Mouse (Mus musculus) right cerebral cortex, postnatal 10 days (tissue): ENCODE measurements at regions not wholly inside any gene's neighbourhood (a gene's known extent, or its start where the extent isn't known, plus 50 kb on each side); places are given as distances from the start of the nearest gene placed in this dataset.

Experiments
- DNase-seq, 2 experiments: peaks; one replicate each; pipeline ENCODE4 v3.0.0; 2021; ENCODE audit warnings: low spot score in 2 of 2

DNA sequence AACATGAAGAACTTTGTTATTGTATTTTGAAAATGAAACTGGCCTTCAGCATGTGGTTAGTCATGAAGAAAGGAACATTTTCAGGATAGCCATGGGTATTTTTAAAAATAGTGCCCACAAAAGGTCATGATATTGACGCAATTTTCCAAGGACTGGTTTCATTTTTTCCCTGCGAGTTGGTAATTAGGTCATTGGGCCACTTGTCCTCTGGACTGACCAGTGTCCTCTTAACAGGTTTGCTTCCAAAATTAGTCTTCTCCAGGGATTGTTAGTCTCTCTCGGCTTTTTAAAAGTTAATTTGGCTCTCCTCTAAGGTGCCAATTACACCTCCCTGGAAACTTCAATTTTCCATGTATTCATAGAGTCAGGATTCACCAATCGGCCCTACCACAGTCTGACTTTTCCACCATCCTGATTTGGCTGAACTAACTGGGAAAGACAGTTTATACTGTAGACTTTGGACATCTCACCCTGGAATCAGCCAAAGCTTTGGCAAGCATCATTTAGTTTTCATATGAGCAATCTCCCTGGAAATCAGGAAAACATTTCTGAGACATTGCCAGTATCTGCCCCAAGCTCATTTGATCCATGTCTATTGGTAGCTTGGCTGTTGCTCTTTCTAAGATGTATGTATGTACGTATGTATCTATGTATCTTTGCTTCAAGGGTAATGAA, 562.8 kb upstream of the Sox9 start:
- no peak for DNase-seq

- DNase-seq: peak; percentile 29 to 43
Observed at GRCm38 (mm10) chr11:112234492-112235116, 547.4 kb upstream of the Sox9 start.

- no peak for DNase-seq
Observed at GRCm38 (mm10) chr11:112238960-112239884, 542.8 kb upstream of the Sox9 start.

GRCm38 (mm10) chr11:112252548-112252947, 529.5 kb upstream of the Sox9 start:
- no peak for DNase-seq

DNA sequence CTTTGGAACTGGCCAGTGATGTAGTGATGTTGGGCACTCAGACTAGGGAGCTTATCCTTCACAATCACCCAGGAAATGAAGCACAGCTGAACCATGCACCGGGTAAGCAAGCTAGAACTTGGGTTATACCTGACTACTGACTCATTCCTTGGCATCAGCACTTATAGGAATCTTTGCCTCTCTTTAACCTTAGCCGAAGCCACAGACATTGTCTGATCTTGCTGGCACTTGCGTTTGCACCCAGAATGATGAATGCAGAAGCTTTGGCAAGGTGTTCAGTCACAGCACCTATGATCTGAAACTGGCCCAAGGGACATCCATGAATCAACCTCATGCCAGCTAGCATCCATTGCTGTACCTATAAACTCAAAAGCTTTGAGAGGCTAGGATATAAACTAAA, 529.0 kb upstream of the Sox9 start:
- no peak for DNase-seq

DNA sequence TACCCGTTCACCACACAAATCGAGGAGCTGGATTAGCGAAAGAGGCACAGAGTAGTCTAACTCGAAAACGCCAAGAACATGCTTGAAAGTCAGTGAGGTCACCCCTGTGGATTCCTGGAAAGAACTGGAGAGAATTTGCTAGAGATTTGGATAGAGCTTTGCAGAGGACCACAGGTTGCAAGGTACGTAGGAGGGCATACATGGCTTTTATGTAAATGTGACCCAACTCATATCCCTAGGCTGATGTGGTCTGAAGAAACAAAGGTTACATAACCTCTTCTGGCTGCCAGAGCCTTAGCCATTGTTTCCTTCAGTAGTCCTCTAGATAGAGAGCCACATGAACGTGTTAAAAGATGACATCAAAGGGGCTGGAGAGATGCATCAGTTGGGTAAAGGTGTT, 525.7 kb upstream of the Sox9 start:
- no peak for DNase-seq

DNA sequence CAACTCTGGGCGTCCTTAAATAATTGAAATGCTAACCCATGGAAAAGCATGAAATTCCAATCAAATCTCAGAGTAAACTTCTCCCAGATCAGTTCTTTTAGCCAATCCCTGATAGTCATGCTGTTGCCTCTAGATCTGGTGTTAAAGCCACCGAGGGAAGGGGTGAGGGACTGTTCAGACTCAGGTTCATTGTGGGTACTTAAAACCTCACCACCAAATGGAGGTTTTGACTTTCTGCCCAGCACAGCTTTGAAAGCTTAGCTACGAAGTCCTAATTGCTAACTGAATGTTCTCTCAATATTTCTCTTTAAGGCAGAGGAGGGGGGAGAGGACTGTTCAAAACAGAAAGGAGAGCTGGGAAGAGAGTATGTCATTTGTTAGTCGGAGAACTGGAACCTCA, 517.9 kb upstream of the Sox9 start:
- no peak for DNase-seq

DNA sequence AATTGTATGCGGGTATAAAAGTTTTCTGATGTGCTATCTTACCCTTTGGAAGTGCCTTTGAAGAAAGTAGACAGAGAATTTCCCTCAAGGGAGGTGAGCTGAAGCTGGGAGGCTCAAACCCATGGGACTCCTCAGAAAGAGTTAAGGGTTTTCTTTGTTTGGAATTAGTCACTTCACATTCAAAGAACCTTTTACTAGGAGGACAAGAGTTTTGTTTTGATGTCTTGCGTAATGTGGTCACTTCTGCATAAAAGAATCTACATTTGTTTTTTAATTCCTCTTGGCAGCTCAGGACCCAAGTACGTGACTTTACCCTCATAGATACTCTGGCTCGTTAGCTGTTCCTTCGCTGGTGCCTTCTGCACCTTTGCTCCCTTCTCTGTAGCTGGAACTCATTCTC, 511.1 kb upstream of the Sox9 start:
- DNase-seq: no peak

- DNase-seq: no peak
Observed at GRCm38 (mm10) chr11:112278566-112278965, 503.5 kb upstream of the Sox9 start.

DNA sequence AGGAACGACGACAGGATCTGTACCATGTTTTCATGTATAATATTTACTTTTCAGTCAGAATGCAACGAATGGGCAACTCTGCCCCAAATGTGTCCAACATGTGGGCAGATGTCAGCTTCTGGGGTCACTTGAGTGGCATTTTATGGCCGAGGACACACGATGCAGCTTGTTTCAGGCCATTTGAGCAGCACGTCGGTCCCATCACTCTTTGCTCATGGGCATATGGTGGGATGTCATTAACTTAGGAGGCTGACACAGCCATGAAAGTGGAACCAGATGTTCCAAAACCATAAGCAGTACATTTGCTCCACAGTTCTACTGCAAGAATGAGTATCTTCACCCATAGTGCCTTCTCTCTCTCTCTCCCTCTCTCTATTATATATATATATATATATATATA, 499.1 kb upstream of the Sox9 start:
- DNase-seq: no peak

DNA sequence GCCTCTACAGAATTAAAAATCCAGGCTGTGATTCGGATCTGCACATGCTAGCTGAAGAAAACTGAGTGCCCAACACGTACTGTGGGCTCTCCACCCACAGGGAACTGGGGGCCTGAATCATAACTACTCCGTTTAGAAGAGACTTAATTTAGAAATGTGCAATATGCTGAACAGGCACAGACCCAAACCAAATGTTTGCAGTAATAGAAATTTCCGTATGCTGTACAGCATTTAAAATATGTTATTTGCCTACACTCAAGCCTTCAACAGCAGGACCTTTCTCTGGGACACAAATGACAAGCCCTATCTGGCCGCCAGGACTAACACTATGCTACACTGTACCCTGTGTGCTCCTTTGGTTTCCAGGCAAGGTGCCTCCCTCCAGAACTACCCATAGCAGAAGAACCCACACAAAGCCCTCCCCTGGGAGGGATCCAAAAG, 483.1 kb upstream of the Sox9 start:
- peak; percentile 49 to 72 for DNase-seq

DNA sequence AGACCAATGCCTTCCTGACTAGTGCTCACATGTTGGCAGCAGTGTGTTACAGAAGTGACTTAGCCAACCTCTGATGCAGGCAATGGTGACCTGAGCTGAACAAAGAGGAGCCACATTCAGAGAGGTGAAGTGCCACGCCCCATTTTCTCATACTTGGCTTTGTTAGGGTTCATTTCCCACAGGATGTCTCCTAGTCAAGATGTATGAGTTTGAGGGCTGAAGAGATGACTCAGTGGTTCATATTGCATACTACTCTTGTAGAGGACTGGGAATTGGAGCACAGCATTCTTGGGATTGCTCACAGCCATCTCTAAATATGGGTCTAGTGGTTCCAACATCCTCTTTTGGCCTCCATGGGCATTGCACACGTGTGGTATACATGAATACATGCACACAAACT, 478.9 kb upstream of the Sox9 start:
- no peak for DNase-seq

DNA sequence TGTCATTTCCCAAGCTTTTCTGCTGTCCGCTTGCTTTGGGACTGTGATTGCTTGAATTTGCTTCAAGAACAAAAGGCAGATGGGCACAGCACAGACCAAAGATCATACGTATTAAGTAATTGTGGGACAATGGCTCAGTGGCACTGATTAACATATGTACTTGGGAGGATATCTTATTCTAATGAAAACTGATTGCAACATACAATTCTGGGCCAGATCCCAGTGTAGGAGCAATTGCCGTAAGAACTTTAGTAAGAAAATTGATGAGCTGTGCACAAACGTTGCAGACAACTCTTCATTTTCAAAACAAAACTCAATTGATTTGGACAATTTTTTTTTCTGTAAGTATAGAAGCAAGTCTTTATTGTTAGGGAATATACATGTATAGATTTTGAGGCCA, 456.2 kb upstream of the Sox9 start:
- no peak for DNase-seq

DNA sequence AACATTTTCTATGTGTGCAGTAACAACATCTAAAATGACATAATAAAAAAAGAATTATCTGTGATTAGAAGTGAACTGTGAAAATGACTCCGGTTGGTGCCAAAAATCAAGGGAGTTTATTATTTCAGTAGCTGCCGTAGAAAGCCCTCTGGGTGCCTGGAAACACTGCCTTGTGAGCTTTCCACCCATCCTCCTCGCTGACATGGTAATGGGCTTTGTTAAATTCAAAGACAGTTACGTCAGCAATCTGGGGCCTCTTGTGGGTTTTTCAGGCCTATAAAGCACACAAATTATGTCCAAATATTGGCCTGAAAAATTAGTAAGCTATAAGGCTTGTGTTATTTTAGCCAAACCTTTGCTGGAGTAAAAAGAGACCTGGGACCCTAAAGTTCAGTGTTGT, 454.4 kb upstream of the Sox9 start:
- no peak for DNase-seq

- no peak for DNase-seq
Observed at GRCm38 (mm10) chr11:112345133-112345532, 436.9 kb upstream of the Sox9 start.

GRCm38 (mm10) chr11:112345586-112345985, 436.4 kb upstream of the Sox9 start:
- no peak for DNase-seq

DNA sequence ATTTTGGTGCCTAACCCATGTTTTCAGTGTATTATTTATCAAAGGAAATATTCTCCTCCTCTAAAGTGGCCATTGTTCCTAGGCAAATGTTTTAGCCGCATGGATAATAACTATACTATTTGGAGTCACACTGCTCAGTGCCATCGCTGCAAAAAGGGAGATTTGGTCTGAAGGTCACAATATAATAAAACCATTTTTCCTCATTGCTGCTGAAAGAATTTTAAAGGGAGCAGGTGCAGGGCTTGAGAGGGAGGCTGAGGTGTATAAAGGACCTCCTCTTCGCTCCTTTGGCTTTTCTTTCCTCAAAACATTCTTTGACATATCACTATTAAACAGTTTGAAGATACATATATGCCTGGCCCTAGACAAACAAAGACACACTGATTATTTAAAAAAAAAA, 435.9 kb upstream of the Sox9 start:
- DNase-seq: no peak

DNA sequence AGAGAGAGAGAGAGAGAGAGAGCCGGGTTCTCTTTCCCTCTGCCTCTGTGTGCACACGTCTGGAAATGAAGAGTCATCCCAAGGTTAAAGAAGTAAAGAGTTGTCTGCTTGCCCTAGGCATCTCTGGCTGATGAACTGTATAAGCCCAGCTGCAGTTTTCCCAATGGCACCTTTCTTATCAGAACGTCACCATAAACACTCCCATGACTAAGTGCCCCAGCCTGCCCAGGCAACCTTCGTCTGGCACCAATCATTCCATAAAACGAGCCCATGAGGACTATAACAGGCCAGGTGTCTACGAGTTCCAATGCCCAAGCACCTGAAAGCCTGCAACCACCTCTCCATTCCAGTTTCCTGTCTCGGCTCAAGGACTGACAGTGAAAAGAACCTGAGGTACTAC, 435.5 kb upstream of the Sox9 start:
- DNase-seq: no peak

DNA sequence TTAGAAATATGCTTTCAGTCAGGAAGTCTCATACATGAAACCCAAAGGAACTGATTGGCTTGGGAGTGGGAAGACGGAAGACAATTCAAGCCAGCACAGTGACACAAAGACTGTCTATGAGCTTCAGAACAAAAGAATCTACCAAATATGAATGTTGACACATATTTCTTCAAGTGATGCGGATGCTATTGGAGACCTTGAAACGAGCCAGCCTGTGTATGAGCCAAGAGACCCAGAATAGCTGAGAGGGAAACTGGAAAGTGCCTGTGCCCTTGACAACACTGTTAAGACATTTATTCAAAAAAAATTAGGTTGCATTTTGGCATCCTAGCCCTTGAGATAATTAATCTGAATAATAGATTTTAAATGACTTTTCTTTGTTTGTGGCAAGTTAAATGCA, 426.7 kb upstream of the Sox9 start:
- DNase-seq: no peak

DNA sequence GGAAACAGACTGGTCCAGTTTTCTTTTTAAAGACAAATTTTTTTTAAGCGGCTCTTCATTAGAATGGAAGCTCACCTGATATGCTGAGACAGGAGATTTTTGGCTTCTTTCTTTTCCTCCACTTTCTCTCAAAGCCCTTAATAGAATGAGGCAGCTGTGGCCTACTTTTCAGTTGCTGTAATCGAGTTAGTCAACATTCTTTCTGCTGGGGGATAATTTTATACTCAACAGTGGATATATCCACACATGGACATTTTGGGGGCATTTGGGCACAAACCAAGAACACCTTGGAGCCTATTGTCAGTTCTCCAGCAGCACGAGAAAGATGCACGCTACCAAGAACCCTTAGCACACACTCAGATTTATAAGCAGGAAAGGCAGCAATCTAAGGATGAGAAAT, 415.3 kb upstream of the Sox9 start:
- DNase-seq: no peak

GRCm38 (mm10) chr11:112370941-112371340, 411.1 kb upstream of the Sox9 start:
- DNase-seq: no peak

DNA sequence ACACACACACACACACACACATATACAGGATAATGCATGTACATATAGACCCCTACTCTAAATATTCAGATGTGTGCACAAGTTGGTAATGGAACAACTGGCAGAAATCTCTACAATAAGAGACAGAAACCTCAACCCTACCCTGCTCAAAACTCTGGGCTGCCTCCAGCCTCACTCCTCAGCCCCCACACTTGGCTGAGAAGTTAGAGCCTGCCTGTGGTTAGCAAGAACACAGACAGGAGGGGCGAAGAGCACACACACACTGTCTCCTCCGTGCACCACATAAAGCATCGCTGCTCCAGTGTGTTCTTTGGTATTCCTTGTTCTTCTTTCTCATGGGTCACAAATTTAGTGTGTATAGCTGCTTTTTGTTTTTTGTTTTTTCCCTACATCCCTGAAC, 382.0 kb upstream of the Sox9 start:
- no peak for DNase-seq

- DNase-seq: no peak
Observed at GRCm38 (mm10) chr11:112407681-112408080, 374.3 kb upstream of the Sox9 start.
